Comparison of ENCODE assay signal across 23 mouse cellular contexts in genomic region chr15:32494899-32495298, GRCm38 (mm10).
DNase-seq lines count a peak whose midpoint lies in the region; ATAC-seq and TF ChIP-seq lines count a peak whose summit lies in the region.
"Had no signal": no experiment of that assay in that cellular context is flagged by ENCODE, and none has a peak within 500 bp of the region (broad histone marks: within the 10 kb centered on the region; RNA-seq: fewer than 3 reads in every experiment).

No protein-coding gene starts in this region.

- H3K9ac ChIP-seq in lung, embryonic 14.5 days = no peak overlapping the region
- H3K9ac ChIP-seq: embryonic facial prominence, embryonic 13.5 days; forebrain, embryonic 12.5 days; forebrain, embryonic 15.5 days; hindbrain, embryonic 14.5 days had no signal

- no peak for ATAC-seq in lung, embryonic 14.5 days (ENCODE audit: insufficient read depth)
- no peak for ATAC-seq in megakaryocyte-erythroid progenitor cell, adult 5-6 weeks (replicated peaks; ENCODE audit: low FRiP score, low TSS enrichment, poor library complexity, severe bottlenecking)
- ATAC-seq: CD4-positive, CD25-positive, alpha-beta regulatory T cell, adult 4 months; forebrain, embryonic 15.5 days; hindbrain, postnatal 0 days; inflammation-experienced regulatory T-cells, adult 6 months; intestine, embryonic 16.5 days; Patski had no signal

- no peak overlapping the region for H3K4me3 ChIP-seq in lung, embryonic 14.5 days (ENCODE audit: low read depth, low read length)
- H3K4me3 ChIP-seq: embryonic facial prominence, embryonic 13.5 days; forebrain, embryonic 12.5 days; forebrain, embryonic 15.5 days; hindbrain, embryonic 10.5 days had no signal

- peak; percentile 45 for DNase-seq in lung, embryonic 14.5 days
- DNase-seq in lung, postnatal 36 days = no peak
- peak; percentile 24 for DNase-seq in Muller cell, postnatal 12 days (ENCODE audit: inconsistent ontology term)
- peak; percentile 17 for DNase-seq in NIH3T3 (ENCODE audit: low read depth)
- DNase-seq in fibroblast of lung, adult 2 months (ENCODE audit: low read depth) = peak; percentile 58
- DNase-seq in neural tube, embryonic 10.5 days (ENCODE audit: extremely low spot score, low spot score) = no peak
- DNase-seq: cerebellum, adult 11 months; cerebellum, adult 2 months; cerebellum, adult 9-11 months; cerebellum, postnatal 25 days; gastrocnemius, postnatal 25 days had no signal

- no peak overlapping the region for H3K27ac ChIP-seq in lung, embryonic 14.5 days (ENCODE audit: low read depth)
- H3K27ac ChIP-seq: embryonic facial prominence, embryonic 13.5 days; forebrain, embryonic 12.5 days; forebrain, embryonic 15.5 days; hindbrain, embryonic 10.5 days; hindbrain, embryonic 14.5 days; hindbrain, postnatal 0 days had no signal

- H3K4me1 ChIP-seq in lung, embryonic 14.5 days (ENCODE audit: insufficient read depth) = peaks cover 8% of the 10 kb centered on the region; the same call in 1 of the 2 replicates
- H3K4me1 ChIP-seq: embryonic facial prominence, embryonic 13.5 days; forebrain, embryonic 12.5 days; forebrain, embryonic 15.5 days; hindbrain, embryonic 10.5 days had no signal

- H3K36me3 ChIP-seq in lung, embryonic 14.5 days (ENCODE audit: insufficient read depth) = no peaks in the 10 kb centered on the region
- H3K36me3 ChIP-seq: embryonic facial prominence, embryonic 13.5 days; forebrain, embryonic 12.5 days; forebrain, embryonic 15.5 days; hindbrain, embryonic 10.5 days had no signal

- no peaks in the 10 kb centered on the region for H3K27me3 ChIP-seq in lung, embryonic 14.5 days (ENCODE audit: insufficient read depth, low read length)
- H3K27me3 ChIP-seq: embryonic facial prominence, embryonic 13.5 days; forebrain, embryonic 12.5 days; forebrain, embryonic 15.5 days; Patski had no signal

- no peak overlapping the region for H3K4me2 ChIP-seq in lung, embryonic 14.5 days
- H3K4me2 ChIP-seq: embryonic facial prominence, embryonic 13.5 days; forebrain, embryonic 12.5 days; forebrain, embryonic 15.5 days; heart, embryonic 11.5 days; hindbrain, embryonic 14.5 days had no signal

- no peak for TF ChIP-seq CTCF in lung, embryonic 14.5 days (IDR thresholded peaks at IDR 0.05; ENCODE audit: low read depth)

- H3K9me3 ChIP-seq in lung, embryonic 14.5 days (ENCODE audit: low read depth, low read length) = no peaks in the 10 kb centered on the region
- H3K9me3 ChIP-seq: embryonic facial prominence, embryonic 13.5 days; forebrain, embryonic 12.5 days; forebrain, embryonic 15.5 days; hindbrain, embryonic 10.5 days had no signal

- 12% methylated on average over 1 of the region's 1 CpGs for WGBS in lung, embryonic 14.5 days

Comparison
In these comparisons a context has a peak if more than half of its experiments do, and no peak if none do; other contexts are left out.
1. DNase-seq: peak in lung, embryonic 14.5 days (single experiment), Muller cell, postnatal 12 days (single experiment), NIH3T3 (single experiment) and fibroblast of lung, adult 2 months (single experiment); none in lung, postnatal 36 days (single experiment) and neural tube, embryonic 10.5 days (single experiment).